Mouse (Mus musculus) testis, postnatal 14 days (tissue): ENCODE data around the gene Vmn1r64.
"Not testable (repeated sequence)": the region's sequence is repeated elsewhere in the genome, so short reads cannot be mapped to it uniquely, and the experiment has no call there.

Experiments used
- DNase-seq: peaks from one replicate; pipeline ENCODE4 v3.0.0; 2021; ENCODE audit warnings: low spot score

The Vmn1r64 gene

GRCm38 (mm10) chr7:5884442-5884841 is at the start of gene Vmn1r64:
Gene Vmn1r64, minus strand, starts transcription at chr7:5884542.
- no peak for DNase-seq

DNA sequence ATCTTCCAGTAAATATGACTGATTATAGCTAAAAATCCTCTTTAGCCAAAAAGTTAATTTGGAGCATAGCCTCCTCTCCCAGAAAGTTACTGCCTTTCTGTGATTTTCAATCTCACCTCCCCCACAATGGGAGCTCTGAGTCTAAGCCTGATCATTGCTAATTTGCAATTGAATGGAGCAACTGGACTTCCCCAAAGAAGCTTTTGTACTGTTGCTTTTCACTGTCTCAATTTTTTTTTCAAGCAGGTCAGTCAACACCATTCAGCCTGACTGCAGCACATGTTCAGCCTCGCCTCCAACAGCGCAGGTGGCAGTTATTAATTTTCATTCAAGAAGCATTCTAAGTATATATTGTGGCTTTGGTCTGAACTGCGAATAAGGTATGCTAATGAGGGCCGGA is 14.9 kb upstream of the Vmn1r64 start:
- no peak for DNase-seq

DNA sequence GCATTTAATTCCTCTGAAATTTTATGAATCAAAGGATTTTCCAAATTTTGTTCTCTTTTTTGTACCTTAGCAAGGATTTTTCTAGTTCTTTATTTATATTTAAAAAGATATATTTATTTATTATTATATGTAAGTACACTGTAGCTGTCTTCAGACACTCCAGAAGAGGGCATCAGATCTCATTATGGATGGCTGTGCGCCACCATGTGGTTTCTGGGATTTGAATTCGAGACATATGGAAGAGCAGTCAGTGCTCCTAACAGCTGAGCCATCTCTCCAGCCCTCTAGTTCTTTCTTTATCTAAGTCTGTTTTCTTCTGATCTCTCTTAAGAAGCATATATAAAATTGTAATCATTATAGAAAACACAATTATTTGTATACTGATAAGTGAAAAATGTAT is 12.9 kb upstream of the Vmn1r64 start:
- not testable (repeated sequence) for DNase-seq
